Mouse (Mus musculus) limb, embryonic 10.5 days (tissue): ENCODE data around the gene Slc35a1. TPM values are rescaled to one million over a fixed set of nuclear protein-coding genes. Genes with fewer than 3 reads are reported as not detected.

Experiments
- polyA plus RNA-seq: library from polyadenylated mRNA; unstranded; fragments of >200 nt; fragmentation: Nextera tagmentation; extraction: Ambion mirVana; gene quantifications from 2 replicates; pipeline ENCODE4 v1.2.1, GENCODE M21; 2016

The Slc35a1 gene
- polyA plus RNA-seq, 1 experiment from 2014 or later = 57.5 TPM

Other genes with a start within 250 kb of the Slc35a1 start
- 70.2 and 75.5 TPM in 2 replicates for gene Akirin2, start 136.5 kb downstream of the Slc35a1 start, polyA plus RNA-seq
- gene Orc3, start 72.5 kb downstream of the Slc35a1 start, polyA plus RNA-seq = 86.0 and 106 TPM in 2 replicates
- 66.5 and 66.6 TPM in 2 replicates for gene Rars2, start 72.5 kb downstream of the Slc35a1 start, polyA plus RNA-seq
- 0.28 and 0.33 TPM in 2 replicates for gene Cfap206, start 42.8 kb upstream of the Slc35a1 start, polyA plus RNA-seq
- not detected in 2 replicates for gene Gm136, start 68.8 kb upstream of the Slc35a1 start, polyA plus RNA-seq
- 26.7 and 38.2 TPM in 2 replicates for gene Smim8, start 91.0 kb upstream of the Slc35a1 start, polyA plus RNA-seq
- 20.5 and 25.3 TPM in 2 replicates for gene Zfp292, start 195.5 kb upstream of the Slc35a1 start, polyA plus RNA-seq
- not detected in 2 replicates for gene Cga, start 206.3 kb upstream of the Slc35a1 start, polyA plus RNA-seq